Mouse (Mus musculus) hindbrain, postnatal 0 days (tissue): Measurements from ENCODE around the gene Abca2. TPM values are rescaled to one million over a fixed set of nuclear protein-coding genes. Genes with fewer than 3 reads are reported as not detected.
"Not testable (repeated sequence)": the region's sequence is repeated elsewhere in the genome, so short reads cannot be mapped to it uniquely, and the experiment has no call there.

Experiments
- ATAC-seq: fragments of 200-750 bp; cut with Nextera tagmentation; 2 replicates; pipeline ENCODE4 v1.8.0; 2017; ENCODE audit warnings: mild to moderate bottlenecking, moderate TSS enrichment, moderate library complexity
- DNase-seq: peaks from one replicate; pipeline ENCODE4 v3.0.0-alpha.2; 2015; ENCODE audit warnings: low spot score
- H3K27ac ChIP-seq: fragments of 300-500 bp; sonication (generic); 2 replicates; pipeline ENCODE4 v1.5.1; 2014; ENCODE audit warnings: mild to moderate bottlenecking
- H3K27me3 ChIP-seq: fragments of 300-500 bp; sonication (generic); 2 replicates; pipeline ENCODE4 v1.6.1; 2014; ENCODE audit warnings: low read length, mixed read lengths; ENCODE audit not compliant: insufficient read depth
- H3K36me3 ChIP-seq: fragments of 300-500 bp; sonication (generic); 2 replicates; pipeline ENCODE4 v1.6.1; 2014; ENCODE audit warnings: low read length, mixed read lengths; ENCODE audit not compliant: insufficient read depth
- H3K4me1 ChIP-seq: fragments of 300-500 bp; sonication (generic); 2 replicates; pipeline ENCODE4 v1.6.1; 2014; ENCODE audit warnings: antibody characterized with exemption, low read length, mixed read lengths; ENCODE audit not compliant: insufficient read depth
- H3K4me2 ChIP-seq: fragments of 300-500 bp; sonication (generic); 2 replicates; pipeline ENCODE4 v1.6.1; 2014; ENCODE audit warnings: low read depth, mild to moderate bottlenecking, low read length, moderate library complexity, mixed read lengths
- H3K4me3 ChIP-seq: fragments of 300-500 bp; sonication (generic); 2 replicates; pipeline ENCODE4 v1.5.1; 2014; ENCODE audit warnings: low read length
- H3K9ac ChIP-seq: fragments of 300-500 bp; sonication (generic); replicated peaks from 2 replicates; pipeline ENCODE4 v1.6.1; 2014; ENCODE audit warnings: mild to moderate bottlenecking, low read length, moderate library complexity, mixed read lengths
- H3K9me3 ChIP-seq: fragments of 300-500 bp; sonication (generic); 2 replicates; pipeline ENCODE4 v1.6.1; 2016; ENCODE audit warnings: low read length, mixed read lengths
- CTCF ChIP-seq: IDR thresholded peaks from 2 replicates; pipeline ENCODE4 v1.5.1; 2016; ENCODE audit warnings: antibody characterized with exemption, control low read depth, low read depth
- WGBS: fragments of 180-500 bp; shearing (Covaris S2); extraction: QIAGEN DNeasy Blood & Tissue Kit; methylation state at CpG from one replicate; pipeline ENCODE4 v1.1.7; 2014; 5-methylcytosine and 5-hydroxymethylcytosine counted together
- polyA plus RNA-seq: library from polyadenylated mRNA; unstranded; fragments of >200 nt; fragmentation: Nextera tagmentation; extraction: Ambion mirVana; gene quantifications from 2 replicates; pipeline ENCODE4 v1.2.1, GENCODE M21; 2015
- total RNA-seq: library from RNA; depleted of rRNA; stranded (reverse); fragments of >200 nt; gene quantifications from 2 replicates; pipeline ENCODE4 v1.2.3, GENCODE M21; 2014

The Abca2 gene
- total and polyA plus RNA-seq, 2 experiments from 2014 or later: 12.5 to 84.6 TPM

DNA sequence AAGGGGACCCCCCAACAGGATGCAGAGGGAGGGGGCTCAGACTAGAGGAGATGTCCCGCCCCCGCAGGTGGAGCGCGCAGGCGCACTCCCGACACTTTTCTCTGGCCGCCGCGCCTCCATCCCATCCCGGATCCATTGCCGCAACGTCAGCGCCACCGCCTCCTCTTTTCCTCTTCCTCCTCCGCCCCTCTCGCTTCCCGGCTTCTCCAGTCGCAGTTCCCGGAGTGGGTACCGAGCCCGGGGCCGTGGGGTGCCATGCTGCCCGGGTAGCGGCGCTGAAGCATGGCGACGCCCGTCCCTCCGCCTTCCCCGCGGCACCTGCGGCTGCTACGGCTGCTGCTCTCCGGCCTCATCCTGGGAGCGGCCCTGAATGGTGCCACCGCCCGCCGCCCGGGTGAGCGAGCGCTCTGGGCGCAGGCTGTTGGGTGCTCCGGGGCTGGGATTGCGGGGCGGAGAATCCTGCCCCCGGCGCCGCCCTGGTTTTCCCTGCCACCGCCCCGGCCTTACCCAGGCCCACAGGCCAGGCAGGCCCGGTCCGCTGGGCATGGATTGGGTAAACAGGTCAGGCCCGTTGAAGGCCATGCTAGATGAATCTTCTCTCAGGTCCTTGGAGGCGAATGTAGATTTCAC, 25.4 kb upstream of the Abca2 start:
- Histone ChIP-seq H3K27ac (peak overlapping the region; percentile 91), H3K36me3 (peaks cover 16% of the 10 kb centered on the region; the same call in 1 of the 2 replicates), H3K9me3 (no peaks in the 10 kb centered on the region), H3K4me1 (peaks cover 23% of the 10 kb centered on the region; the same call in 1 of the 2 replicates), H3K9ac (peak overlapping the region; percentile 99), H3K27me3 (peaks cover 12% of the 10 kb centered on the region; the same call in 1 of the 2 replicates), H3K4me2 (peak overlapping the region; percentile 62), H3K4me3 (peak overlapping the region; percentile 96)
- TF ChIP-seq CTCF: no peak
- DNase-seq (peak; percentile 92), ATAC-seq (peak; percentile 79)
- WGBS: 0% methylated on average over 38 of the region's 54 CpGs

- ATAC-seq (no peak), DNase-seq (no peak)
- Histone ChIP-seq H3K4me3 (peak overlapping the region; percentile 96), H3K27ac (peak overlapping the region; percentile 91), H3K9ac (peak overlapping the region; percentile 99), H3K9me3 (no peaks in the 10 kb centered on the region), H3K4me2 (peak overlapping the region; percentile 62), H3K27me3 (peaks cover 11% of the 10 kb centered on the region; the same call in 1 of the 2 replicates), H3K4me1 (peaks cover 23% of the 10 kb centered on the region; the same call in 1 of the 2 replicates), H3K36me3 (peaks cover 25% of the 10 kb centered on the region)
- no peak for TF ChIP-seq CTCF
- WGBS: 76% methylated on average over 4 of the region's 4 CpGs
Observed at GRCm38 (mm10) chr2:25403994-25404393, 24.5 kb upstream of the Abca2 start.

GRCm38 (mm10) chr2:25408908-25409307, 19.6 kb upstream of the Abca2 start:
- Histone ChIP-seq H3K4me2 (no peak overlapping the region), H3K4me1 (peaks cover 10% of the 10 kb centered on the region; the same call in 1 of the 2 replicates), H3K4me3 (no peak overlapping the region), H3K27ac (no peak overlapping the region), H3K9me3 (no peaks in the 10 kb centered on the region), H3K9ac (no peak overlapping the region), H3K36me3 (peaks cover 40% of the 10 kb centered on the region), H3K27me3 (no peaks in the 10 kb centered on the region)
- 87% methylated on average over 10 of the region's 10 CpGs for WGBS
- TF ChIP-seq CTCF: no peak
- ATAC-seq: no peak
- no peak for DNase-seq

DNA sequence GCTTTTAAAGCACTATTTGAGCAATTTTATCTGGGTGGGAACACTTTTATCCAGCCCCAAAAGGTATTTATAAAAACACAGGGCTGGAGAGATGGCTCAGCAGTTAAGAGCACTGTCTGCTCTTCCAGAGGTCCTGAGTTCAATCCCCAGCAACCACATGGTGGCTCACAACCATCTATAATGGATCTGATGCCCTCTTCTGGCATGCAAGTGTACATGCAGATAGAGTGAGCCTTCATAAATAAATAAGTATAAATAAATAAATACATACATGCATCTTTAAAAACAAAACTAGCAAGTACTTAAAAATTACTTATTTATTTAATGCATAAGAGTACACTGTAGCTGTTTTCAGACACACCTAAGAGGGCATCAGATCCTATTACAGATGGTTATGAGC, 15.1 kb upstream of the Abca2 start:
- ATAC-seq, H3K4me1 ChIP-seq, H3K27me3 ChIP-seq, H3K4me3 ChIP-seq, H3K9me3 ChIP-seq, H3K27ac ChIP-seq, H3K9ac ChIP-seq, H3K4me2 ChIP-seq, DNase-seq: not testable (repeated sequence)
- peaks cover 21% of the 10 kb centered on the region for H3K36me3 ChIP-seq
- peak; percentile 51 for TF ChIP-seq CTCF

- H3K27ac ChIP-seq: no peak overlapping the region
- peak; percentile 31 for DNase-seq
- no peak for TF ChIP-seq CTCF
- no peak overlapping the region for H3K9ac ChIP-seq
- H3K27me3 ChIP-seq: no peaks in the 10 kb centered on the region
- H3K4me3 ChIP-seq: no peak overlapping the region
- no peak overlapping the region for H3K4me2 ChIP-seq
- no peaks in the 10 kb centered on the region for H3K9me3 ChIP-seq
- 15% methylated on average over 3 of the region's 3 CpGs for WGBS
- H3K4me1 ChIP-seq: no peaks in the 10 kb centered on the region
- ATAC-seq: no peak
- no peaks in the 10 kb centered on the region for H3K36me3 ChIP-seq
Observed at GRCm38 (mm10) chr2:25417426-25417825, 11.1 kb upstream of the Abca2 start.

- DNase-seq (peak; percentile 85), ATAC-seq (peak; percentile 70; the same call in 1 of the 2 replicates)
- WGBS: 28% methylated on average over 3 of the region's 3 CpGs
- no peak overlapping the region for H3K27ac ChIP-seq
- H3K4me2 ChIP-seq: no peak overlapping the region
- no peak overlapping the region for H3K9ac ChIP-seq
- no peaks in the 10 kb centered on the region for H3K27me3 ChIP-seq
- H3K4me3 ChIP-seq: no peak overlapping the region
- no peaks in the 10 kb centered on the region for H3K9me3 ChIP-seq
- no peaks in the 10 kb centered on the region for H3K4me1 ChIP-seq
- H3K36me3 ChIP-seq: no peaks in the 10 kb centered on the region
- TF ChIP-seq CTCF: peak; percentile 81
Observed at GRCm38 (mm10) chr2:25421896-25422295, 6.6 kb upstream of the Abca2 start.
